12 mouse cellular contexts compared by ENCODE assay signal in the genomic region with DNA sequence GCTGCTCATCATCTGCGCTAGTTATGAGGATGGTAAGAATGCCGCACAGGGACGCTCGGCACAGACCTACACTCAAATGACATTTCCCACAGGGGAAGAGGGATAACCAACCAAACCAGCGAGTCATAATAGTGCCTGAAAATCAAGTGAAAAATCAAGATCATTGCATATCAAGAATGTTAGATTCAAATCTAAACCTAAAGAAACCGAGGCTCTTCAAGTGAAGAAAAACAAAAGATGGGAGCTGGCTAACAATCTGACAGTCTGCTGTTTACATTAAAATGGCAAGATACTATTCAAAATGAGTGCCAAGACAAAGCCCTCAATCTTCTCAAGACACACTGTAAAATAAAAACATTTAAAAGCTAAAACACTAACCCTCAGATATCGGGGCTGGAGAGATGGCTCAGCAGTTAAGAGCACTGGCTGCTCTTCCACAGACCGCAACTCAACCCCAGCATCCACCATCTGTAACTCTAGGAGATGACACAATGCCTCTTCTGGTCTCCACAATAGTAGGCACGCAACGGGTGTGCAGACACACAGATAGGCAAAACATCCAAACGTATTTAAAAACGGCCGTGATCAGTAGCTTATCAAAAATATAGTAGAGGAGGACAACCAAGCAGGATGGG.
"Had no signal": no experiment of that assay in that cellular context is flagged by ENCODE, and none has a peak within 500 bp of the region (broad histone marks: within the 10 kb centered on the region; RNA-seq: fewer than 3 reads in every experiment).

No protein-coding gene starts in this region.

- DNase-seq: retina, postnatal 1 day; right cerebral cortex, adult 18-20 months; right cerebral cortex, postnatal 14 days; right cerebral cortex, postnatal 25 days; right cerebral cortex, postnatal 4 days; spleen, adult 18-20 months; thymus, adult 18-20 months had no signal

- H3K4me3 ChIP-seq: neural tube, embryonic 12.5 days; neural tube, embryonic 13.5 days; neural tube, embryonic 15.5 days; stomach, embryonic 15.5 days had no signal

- H3K27me3 ChIP-seq: neural tube, embryonic 12.5 days; neural tube, embryonic 13.5 days; neural tube, embryonic 15.5 days; stomach, embryonic 15.5 days had no signal

- H3K9me3 ChIP-seq: neural tube, embryonic 12.5 days; neural tube, embryonic 13.5 days; neural tube, embryonic 15.5 days; stomach, embryonic 15.5 days had no signal

- H3K4me1 ChIP-seq: neural tube, embryonic 12.5 days; neural tube, embryonic 13.5 days; neural tube, embryonic 15.5 days; stomach, embryonic 15.5 days had no signal

- H3K4me2 ChIP-seq: neural tube, embryonic 12.5 days; neural tube, embryonic 13.5 days; neural tube, embryonic 15.5 days; stomach, embryonic 15.5 days had no signal

- H3K27ac ChIP-seq: neural tube, embryonic 12.5 days; neural tube, embryonic 13.5 days; neural tube, embryonic 15.5 days; stomach, embryonic 15.5 days; stomach, postnatal 0 days had no signal

- H3K9ac ChIP-seq: neural tube, embryonic 12.5 days; neural tube, embryonic 13.5 days; neural tube, embryonic 15.5 days; stomach, embryonic 15.5 days had no signal
